Mouse (Mus musculus): ENCODE measurements around the gene Clk4.

GRCm38 (mm10) chr11:51315991-51316810 is 54.7 kb downstream of the Clk4 start:
- TF ChIP-seq CTCF (IDR thresholded peaks at IDR 0.05) (no peak), EP300 (IDR thresholded peaks at IDR 0.05; ENCODE audit: insufficient read depth, low read depth, low read length) (no peak), POLR2A (IDR thresholded peaks at IDR 0.05; ENCODE audit: insufficient read depth, low read depth, low read length) (no peak)
